Mouse (Mus musculus) lung, adult 18-20 months (tissue): ENCODE measurements around the gene Kera.

Experiments
- DNase-seq, 2 experiments: peaks; one replicate each; pipeline ENCODE4 v3.0.0; 2022; ENCODE audit warnings: mixed read lengths in 2 of 2

Kera gene

GRCm38 (mm10) chr10:97606579-97606978 lies at the start of gene Kera:
TSS of gene Kera (plus strand) at chr10:97606879.
- DNase-seq, result no peak

- DNase-seq, result no peak
Measured at GRCm38 (mm10) chr10:97564957-97565856, 41.5 kb upstream of the Kera start, which contains the start of gene Lum. TSS of gene Lum (plus strand) at chr10:97565128.

- no peak for DNase-seq
Measured at GRCm38 (mm10) chr10:97567489-97568135, 39.1 kb upstream of the Kera start.

- no peak for DNase-seq
Measured at GRCm38 (mm10) chr10:97582543-97583231, 24.0 kb upstream of the Kera start.

- no peak for DNase-seq
Measured at GRCm38 (mm10) chr10:97584176-97584575, 22.5 kb upstream of the Kera start.

GRCm38 (mm10) chr10:97587159-97587558 lies 19.5 kb upstream of the Kera start:
- peak in 1 of 2 experiments; percentile 36 for DNase-seq

- DNase-seq, result peak in 1 of 2 experiments; percentile 2
Measured at GRCm38 (mm10) chr10:97589574-97589973, 17.1 kb upstream of the Kera start.

GRCm38 (mm10) chr10:97591036-97591435 lies 15.6 kb upstream of the Kera start:
- DNase-seq, result no peak

- no peak for DNase-seq
Measured at GRCm38 (mm10) chr10:97591685-97592084, 15.0 kb upstream of the Kera start.

- DNase-seq, result no peak
Measured at GRCm38 (mm10) chr10:97595680-97596079, 11.0 kb upstream of the Kera start.

- DNase-seq, result no peak
Measured at GRCm38 (mm10) chr10:97601744-97602143, 4.9 kb upstream of the Kera start.

GRCm38 (mm10) chr10:97603256-97603655 lies 3.4 kb upstream of the Kera start:
- DNase-seq, result no peak

- DNase-seq, result no peak
Measured at GRCm38 (mm10) chr10:97622328-97622727, 15.6 kb downstream of the Kera start.

GRCm38 (mm10) chr10:97624381-97624780 lies 17.7 kb downstream of the Kera start:
- no peak for DNase-seq

- DNase-seq, result no peak
Measured at GRCm38 (mm10) chr10:97625116-97625515, 18.4 kb downstream of the Kera start.

- DNase-seq, result no peak
Measured at GRCm38 (mm10) chr10:97626543-97626942, 19.9 kb downstream of the Kera start.

- DNase-seq, result no peak
Measured at GRCm38 (mm10) chr10:97631061-97631460, 24.4 kb downstream of the Kera start.

- no peak for DNase-seq
Measured at GRCm38 (mm10) chr10:97641926-97642325, 35.2 kb downstream of the Kera start.

GRCm38 (mm10) chr10:97643768-97644167 lies 37.1 kb downstream of the Kera start, which contains the start of gene Epyc:
TSS of gene Epyc (plus strand) at chr10:97644068.
- DNase-seq, result no peak

- no peak for DNase-seq
Measured at GRCm38 (mm10) chr10:97650334-97650733, 43.7 kb downstream of the Kera start.

- DNase-seq, result no peak
Measured at GRCm38 (mm10) chr10:97659489-97659888, 52.8 kb downstream of the Kera start.
